In genomic region chr9:21926155-21926554, GRCm38 (mm10) we compare ENCODE assay signal across 8 mouse cellular contexts. TPM values are rescaled to one million over a fixed set of nuclear protein-coding genes. Genes with fewer than 3 reads are reported as not detected.
DNase-seq lines count a peak whose midpoint lies in the region; ATAC-seq and TF ChIP-seq lines count a peak whose summit lies in the region.

No protein-coding gene starts in this region.

- WGBS in forebrain, postnatal 0 days: 78% methylated on average over 6 of the region's 6 CpGs
- 85% methylated on average over 6 of the region's 6 CpGs for WGBS in midbrain, embryonic 11.5 days

- H3K9me3 ChIP-seq in forebrain, postnatal 0 days (ENCODE audit: low read length): no peaks in the 10 kb centered on the region
- no peaks in the 10 kb centered on the region for H3K9me3 ChIP-seq in midbrain, embryonic 11.5 days (ENCODE audit: control insufficient read depth, low read length)

- H3K4me1 ChIP-seq in forebrain, postnatal 0 days (ENCODE audit: insufficient read depth): peaks cover 10% of the 10 kb centered on the region; the same call in 1 of the 2 replicates
- H3K4me1 ChIP-seq in midbrain, embryonic 11.5 days (ENCODE audit: control insufficient read depth, insufficient read depth, low read length): peaks cover 11% of the 10 kb centered on the region

- no peak for DNase-seq in left cerebral cortex, adult 2 months (ENCODE audit: extremely low spot score in 1 of 2, low spot score in 2 of 2)
- no peak for DNase-seq in left cerebral cortex, postnatal 36 days (ENCODE audit: low spot score in 2 of 2)
- DNase-seq in forebrain, postnatal 0 days: no peak
- DNase-seq in kidney, postnatal 14 days: peak; percentile 40
- no peak for DNase-seq in midbrain, embryonic 11.5 days (ENCODE audit: low spot score, missing footprints)
- no peak for DNase-seq in layer of hippocampus, adult 9-11 months
- no peak for DNase-seq in frontal cortex, postnatal 36 days (ENCODE audit: low spot score in 2 of 2)

- H3K4me3 ChIP-seq in left cerebral cortex, adult 2 months: no peak overlapping the region
- H3K4me3 ChIP-seq in forebrain, postnatal 0 days (ENCODE audit: low read depth, low read length): no peak overlapping the region; the same call in 1 of the 2 replicates
- H3K4me3 ChIP-seq in midbrain, embryonic 11.5 days (ENCODE audit: low read depth, low read length): no peak overlapping the region

- no peak for TF ChIP-seq CTCF in left cerebral cortex, adult 2 months (IDR thresholded peaks at IDR 0.05)
- no peak for TF ChIP-seq CTCF in forebrain, postnatal 0 days (IDR thresholded peaks at IDR 0.05; ENCODE audit: low read depth)

- peak overlapping the region; percentile 88; the same call in 1 of the 2 replicates for H3K27ac ChIP-seq in left cerebral cortex, adult 2 months
- H3K27ac ChIP-seq in forebrain, postnatal 0 days (ENCODE audit: low read depth, low read length): peak overlapping the region; percentile 64; the same call in 1 of the 2 replicates
- H3K27ac ChIP-seq in midbrain, embryonic 11.5 days (ENCODE audit: low read depth, low read length): no peak overlapping the region

- intact Hi-C loops in left cerebral cortex, adult 2 months (cut with DNase I): no loop called here
- intact Hi-C loops in left cerebral cortex, postnatal 36 days (cut with DNase I): no loop called here

- no peaks in the 10 kb centered on the region for H3K27me3 ChIP-seq in forebrain, postnatal 0 days (ENCODE audit: insufficient read depth, low read length)
- H3K27me3 ChIP-seq in midbrain, embryonic 11.5 days (ENCODE audit: control insufficient read depth, insufficient read depth, low read length): no peaks in the 10 kb centered on the region; the same call in 1 of the 2 replicates

- no peak for ATAC-seq in forebrain, postnatal 0 days
- no peak for ATAC-seq in midbrain, embryonic 11.5 days (ENCODE audit: low FRiP score)
- no peak for ATAC-seq in erythroid progenitor cell, adult 5-6 weeks (replicated peaks; ENCODE audit: low FRiP score, poor library complexity, severe bottlenecking)

- H3K36me3 ChIP-seq in forebrain, postnatal 0 days (ENCODE audit: insufficient read depth): 0 out of 2 replicates have a peak, but pooled peaks cover 3% of the 10 kb centered on the region
- no peaks in the 10 kb centered on the region for H3K36me3 ChIP-seq in midbrain, embryonic 11.5 days (ENCODE audit: control insufficient read depth, insufficient read depth, low read length)

- H3K4me2 ChIP-seq in forebrain, postnatal 0 days (ENCODE audit: low read depth): peak overlapping the region; percentile 54
- H3K4me2 ChIP-seq in midbrain, embryonic 11.5 days: peak overlapping the region; percentile 72

- peak overlapping the region; percentile 63 for H3K9ac ChIP-seq in forebrain, postnatal 0 days
- 0 out of 2 replicates have a peak overlapping the region, but pooled peaks have one; percentile 71 for H3K9ac ChIP-seq in midbrain, embryonic 11.5 days (ENCODE audit: low read length)

RNA-seq across cellular contexts. Expression of gene Ccdc159, which starts 1.1 kb away (rescaled TPM):
- 10 to 100 TPM; 18.2 to 18.9 TPM for total RNA-seq in left cerebral cortex, adult 2 months (2021)
- 10 to 100 TPM; 13.0 to 20.1 TPM for total RNA-seq in left cerebral cortex, postnatal 36 days (2021)
- 8.6 and 13.6 TPM in 2 replicates for total RNA-seq in forebrain, postnatal 0 days (2014; rRNA removed)
- 3.5 and 4.1 TPM in 2 replicates for polyA plus RNA-seq in forebrain, postnatal 0 days (2015; fragmentation: Nextera tagmentation; extraction: Ambion mirVana)
- polyA plus RNA-seq in midbrain, embryonic 11.5 days (2014; fragmentation: Nextera tagmentation; extraction: Ambion mirVana): 2.4 and 3.4 TPM in 2 replicates
- total RNA-seq in erythroid progenitor cell, adult 5-6 weeks (2015; ENCODE audit: low replicate concordance): not detected in 2 replicates
- total RNA-seq in erythroid progenitor cell, adult 5-6 weeks (2017; ENCODE audit: low replicate concordance): not detected in 2 replicates

RNA-seq across cellular contexts. Expression of gene Tmem205, which starts 1.2 kb away (rescaled TPM):
- total RNA-seq in left cerebral cortex, adult 2 months (2021): 10 to 100 TPM; 31.4 to 35.5 TPM
- total RNA-seq in left cerebral cortex, postnatal 36 days (2021): 10 to 100 TPM; 32.8 to 38.5 TPM
- 42.0 and 47.1 TPM in 2 replicates for total RNA-seq in forebrain, postnatal 0 days (2014; rRNA removed)
- polyA plus RNA-seq in forebrain, postnatal 0 days (2015; fragmentation: Nextera tagmentation; extraction: Ambion mirVana): 52.8 and 65.9 TPM in 2 replicates
- 30.6 and 35.7 TPM in 2 replicates for polyA plus RNA-seq in midbrain, embryonic 11.5 days (2014; fragmentation: Nextera tagmentation; extraction: Ambion mirVana)
- total RNA-seq in erythroid progenitor cell, adult 5-6 weeks (2015; ENCODE audit: low replicate concordance): 13.8 TPM in 1 of 2 replicates, not detected in the other
- not detected in 2 replicates for total RNA-seq in erythroid progenitor cell, adult 5-6 weeks (2017; ENCODE audit: low replicate concordance)

RNA-seq across cellular contexts. Expression of gene Rab3d, which starts 8.2 kb away (rescaled TPM):
- 10 to 100 TPM; 10.9 to 15.7 TPM for total RNA-seq in left cerebral cortex, adult 2 months (2021)
- total RNA-seq in left cerebral cortex, postnatal 36 days (2021): 10 to 100 TPM; 13.5 to 16.1 TPM
- total RNA-seq in forebrain, postnatal 0 days (2014; rRNA removed): 23.7 and 26.7 TPM in 2 replicates
- 23.0 and 28.7 TPM in 2 replicates for polyA plus RNA-seq in forebrain, postnatal 0 days (2015; fragmentation: Nextera tagmentation; extraction: Ambion mirVana)
- polyA plus RNA-seq in midbrain, embryonic 11.5 days (2014; fragmentation: Nextera tagmentation; extraction: Ambion mirVana): 7.8 and 9.1 TPM in 2 replicates
- 3.8 and 7.2 TPM in 2 replicates for total RNA-seq in erythroid progenitor cell, adult 5-6 weeks (2015; ENCODE audit: low replicate concordance)
- 5.0 and 11.6 TPM in 2 replicates for total RNA-seq in erythroid progenitor cell, adult 5-6 weeks (2017; ENCODE audit: low replicate concordance)

RNA-seq across cellular contexts. Expression of gene Plppr2, which starts 10.7 kb away (rescaled TPM):
- 100 to 1,000 TPM; 181 to 183 TPM for total RNA-seq in left cerebral cortex, adult 2 months (2021)
- total RNA-seq in left cerebral cortex, postnatal 36 days (2021): 100 to 1,000 TPM; 193 to 201 TPM
- total RNA-seq in forebrain, postnatal 0 days (2014; rRNA removed): 97.9 and 108 TPM in 2 replicates
- polyA plus RNA-seq in forebrain, postnatal 0 days (2015; fragmentation: Nextera tagmentation; extraction: Ambion mirVana): 122 and 144 TPM in 2 replicates
- polyA plus RNA-seq in midbrain, embryonic 11.5 days (2014; fragmentation: Nextera tagmentation; extraction: Ambion mirVana): 19.1 and 22.2 TPM in 2 replicates
- total RNA-seq in erythroid progenitor cell, adult 5-6 weeks (2015; ENCODE audit: low replicate concordance): 1.3 TPM in 1 of 2 replicates, not detected in the other
- not detected in 2 replicates for total RNA-seq in erythroid progenitor cell, adult 5-6 weeks (2017; ENCODE audit: low replicate concordance)

RNA-seq across cellular contexts. Expression of gene Swsap1, which starts 29.4 kb away (rescaled TPM):
- total RNA-seq in left cerebral cortex, adult 2 months (2021): 10 to 100 TPM; 12.7 to 14.0 TPM
- 10 to 100 TPM; 14.8 to 15.2 TPM for total RNA-seq in left cerebral cortex, postnatal 36 days (2021)
- total RNA-seq in forebrain, postnatal 0 days (2014; rRNA removed): 28.2 and 37.7 TPM in 2 replicates
- polyA plus RNA-seq in forebrain, postnatal 0 days (2015; fragmentation: Nextera tagmentation; extraction: Ambion mirVana): 7.0 and 7.3 TPM in 2 replicates
- polyA plus RNA-seq in midbrain, embryonic 11.5 days (2014; fragmentation: Nextera tagmentation; extraction: Ambion mirVana): 20.3 and 22.3 TPM in 2 replicates
- 0.42 and 3.2 TPM in 2 replicates for total RNA-seq in erythroid progenitor cell, adult 5-6 weeks (2015; ENCODE audit: low replicate concordance)
- 0.51 TPM in 1 of 2 replicates, not detected in the other for total RNA-seq in erythroid progenitor cell, adult 5-6 weeks (2017; ENCODE audit: low replicate concordance)
